Mouse (Mus musculus) megakaryocyte, adult 5-6 weeks (primary cell): ENCODE results near the gene Urah. TPM values are rescaled to one million over a fixed set of nuclear protein-coding genes. Genes with fewer than 3 reads are reported as not detected.

ENCODE experiments used
- ATAC-seq: 2 replicates; pipeline ENCODE4 v1.8.0; 2016; ENCODE audit warnings: mild to moderate bottlenecking, inconsistent platforms; ENCODE audit not compliant: poor library complexity, severe bottlenecking
- total RNA-seq, 2 experiments: library from RNA; stranded (forward) in 1 of 2; stranded (reverse) in 1 of 2; fragments of 153-499, 151-499 nt in 1 of 2; fragments of 221-1000, 200-1000 nt in 1 of 2; gene quantifications; 2 replicates each; pipeline versions ENCODE4 v1.2.3 to v1.2.4; 2015 to 2017

Urah gene
- total RNA-seq (2015) (not detected in 2 replicates), total RNA-seq (2017) (not detected in 2 replicates)

GRCm38 (mm10) chr7:140834968-140835757 is at the start of gene Urah:
Urah (plus strand) TSS chr7:140835018.
- no peak for ATAC-seq

- no peak for ATAC-seq
Observed at GRCm38 (mm10) chr7:140787406-140788052, 47.3 kb upstream of the Urah start, which contains the start of gene Syce1. Syce1 (minus strand) TSS chr7:140787852.

GRCm38 (mm10) chr7:140788053-140788435 is 46.8 kb upstream of the Urah start:
- no peak for ATAC-seq

- ATAC-seq: no peak
Observed at GRCm38 (mm10) chr7:140793541-140793940, 41.3 kb upstream of the Urah start.

- no peak for ATAC-seq
Observed at GRCm38 (mm10) chr7:140797619-140798018, 37.2 kb upstream of the Urah start.

GRCm38 (mm10) chr7:140798212-140798611 is 36.6 kb upstream of the Urah start:
- no peak for ATAC-seq

GRCm38 (mm10) chr7:140802629-140803028 is 32.2 kb upstream of the Urah start:
- no peak for ATAC-seq

- ATAC-seq: peak; percentile 85
Observed at GRCm38 (mm10) chr7:140805704-140806103, 29.1 kb upstream of the Urah start.

- no peak for ATAC-seq
Observed at GRCm38 (mm10) chr7:140810496-140810895, 24.3 kb upstream of the Urah start.

GRCm38 (mm10) chr7:140811714-140812113 is 23.1 kb upstream of the Urah start:
- no peak for ATAC-seq

- ATAC-seq: no peak
Observed at GRCm38 (mm10) chr7:140812850-140813249, 22.0 kb upstream of the Urah start.

- ATAC-seq: no peak
Observed at GRCm38 (mm10) chr7:140820173-140820572, 14.6 kb upstream of the Urah start.

- no peak for ATAC-seq
Observed at GRCm38 (mm10) chr7:140821305-140821652, 13.5 kb upstream of the Urah start.

GRCm38 (mm10) chr7:140821653-140822329 is 13.0 kb upstream of the Urah start, which contains the start of gene Zfp941:
Zfp941 (minus strand) TSS chr7:140822178.
- ATAC-seq: peak; percentile 43; the same call in 1 of the 2 replicates

- no peak for ATAC-seq
Observed at GRCm38 (mm10) chr7:140822731-140823130, 12.1 kb upstream of the Urah start.

GRCm38 (mm10) chr7:140828171-140828881 is 6.5 kb upstream of the Urah start:
- ATAC-seq: peak; percentile 56

- ATAC-seq: no peak
Observed at GRCm38 (mm10) chr7:140831447-140831846, 3.4 kb upstream of the Urah start.

GRCm38 (mm10) chr7:140833341-140833740 is 1.5 kb upstream of the Urah start:
- no peak for ATAC-seq

GRCm38 (mm10) chr7:140835758-140836087 is 905 bp downstream of the Urah start:
- ATAC-seq: no peak

GRCm38 (mm10) chr7:140836243-140837115 is 1.7 kb downstream of the Urah start:
- ATAC-seq: no peak
